15 mouse cellular contexts compared by ENCODE assay signal in genomic region chr3:69470142-69470796, GRCm38 (mm10).
DNase-seq lines count a peak whose midpoint lies in the region; ATAC-seq and TF ChIP-seq lines count a peak whose summit lies in the region.
"Had no signal": no experiment of that assay in that cellular context is flagged by ENCODE, and none has a peak within 500 bp of the region (broad histone marks: within the 10 kb centered on the region; RNA-seq: fewer than 3 reads in every experiment).

No protein-coding gene starts in this region.

- 0 out of 2 replicates have a peak, but pooled peaks cover 4% of the 10 kb centered on the region for H3K9me3 ChIP-seq in heart, embryonic 13.5 days
- no peaks in the 10 kb centered on the region for H3K9me3 ChIP-seq in forebrain, embryonic 14.5 days (replicated peaks; ENCODE audit: control insufficient read depth, low read length)
- H3K9me3 ChIP-seq in midbrain, embryonic 11.5 days (ENCODE audit: control insufficient read depth, low read length), result no peaks in the 10 kb centered on the region
- no peaks in the 10 kb centered on the region for H3K9me3 ChIP-seq in stomach, postnatal 0 days (ENCODE audit: control insufficient read depth, low read length)
- H3K9me3 ChIP-seq: G1E; limb, embryonic 13.5 days had no signal

- no peaks in the 10 kb centered on the region for H3K36me3 ChIP-seq in heart, embryonic 13.5 days
- H3K36me3 ChIP-seq in forebrain, embryonic 14.5 days (ENCODE audit: control insufficient read depth, insufficient read depth, low read length), result no peaks in the 10 kb centered on the region
- no peaks in the 10 kb centered on the region for H3K36me3 ChIP-seq in midbrain, embryonic 11.5 days (ENCODE audit: control insufficient read depth, insufficient read depth, low read length)
- no peaks in the 10 kb centered on the region for H3K36me3 ChIP-seq in stomach, postnatal 0 days (ENCODE audit: control insufficient read depth, insufficient read depth, low read length)
- H3K36me3 ChIP-seq: G1E; limb, embryonic 13.5 days had no signal

- no peak for TF ChIP-seq EP300 in stomach, postnatal 0 days (optimal IDR thresholded peaks at IDR 0.05)

- H3K27ac ChIP-seq in heart, embryonic 13.5 days (replicated peaks), result 0 out of 2 replicates have a peak overlapping the region, but pooled peaks have one; percentile 39
- peak overlapping the region; percentile 27; the same call in 1 of the 2 replicates for H3K27ac ChIP-seq in forebrain, embryonic 14.5 days (ENCODE audit: low read depth, low read length)
- H3K27ac ChIP-seq in midbrain, embryonic 11.5 days (ENCODE audit: low read depth, low read length), result no peak overlapping the region; the same call in 1 of the 2 replicates
- H3K27ac ChIP-seq in stomach, postnatal 0 days (replicated peaks), result no peak overlapping the region
- H3K27ac ChIP-seq: limb, embryonic 13.5 days had no signal

- H3K27me3 ChIP-seq in heart, embryonic 13.5 days (replicated peaks), result no peaks in the 10 kb centered on the region
- no peaks in the 10 kb centered on the region for H3K27me3 ChIP-seq in forebrain, embryonic 14.5 days (replicated peaks; ENCODE audit: control insufficient read depth, insufficient read depth, low read length)
- H3K27me3 ChIP-seq in midbrain, embryonic 11.5 days (ENCODE audit: control insufficient read depth, insufficient read depth, low read length), result no peaks in the 10 kb centered on the region
- no peaks in the 10 kb centered on the region for H3K27me3 ChIP-seq in stomach, postnatal 0 days (ENCODE audit: control insufficient read depth, insufficient read depth, low read length)

- DNase-seq in heart, postnatal 25 days (ENCODE audit: low spot score), result no peak
- DNase-seq in forebrain, embryonic 14.5 days (ENCODE audit: low spot score), result peak; percentile 80
- no peak for DNase-seq in midbrain, embryonic 11.5 days (ENCODE audit: low spot score, missing footprints)
- DNase-seq in retina, adult 2 months (ENCODE audit: low read depth, low spot score), result peak; percentile 13
- DNase-seq in thymus, postnatal 36 days, result no peak
- no peak for DNase-seq in stomach, postnatal 0 days (ENCODE audit: low spot score)
- no peak for DNase-seq in lung, postnatal 25 days (ENCODE audit: low spot score)
- DNase-seq: B cell, adult 2 months; cerebellum, postnatal 10 days; kidney, adult 11 months; layer of hippocampus, adult 9-11 months had no signal

- peaks cover 43% of the 10 kb centered on the region for H3K4me1 ChIP-seq in heart, embryonic 13.5 days
- H3K4me1 ChIP-seq in forebrain, embryonic 14.5 days (ENCODE audit: control insufficient read depth, insufficient read depth, low read length), result peaks cover 29% of the 10 kb centered on the region
- peaks cover 18% of the 10 kb centered on the region for H3K4me1 ChIP-seq in midbrain, embryonic 11.5 days (ENCODE audit: control insufficient read depth, insufficient read depth, low read length)
- H3K4me1 ChIP-seq in stomach, postnatal 0 days (replicated peaks; ENCODE audit: control insufficient read depth, insufficient read depth), result no peaks in the 10 kb centered on the region

- H3K4me2 ChIP-seq in heart, embryonic 13.5 days, result 0 out of 2 replicates have a peak overlapping the region, but pooled peaks have one; percentile 13
- no peak overlapping the region; the same call in 1 of the 2 replicates for H3K4me2 ChIP-seq in forebrain, embryonic 14.5 days (ENCODE audit: low read length)
- 0 out of 2 replicates have a peak overlapping the region, but pooled peaks have one; percentile 4 for H3K4me2 ChIP-seq in midbrain, embryonic 11.5 days
- H3K4me2 ChIP-seq in stomach, postnatal 0 days (replicated peaks; ENCODE audit: low read depth), result no peak overlapping the region
- H3K4me2 ChIP-seq: limb, embryonic 13.5 days had no signal

- intact Hi-C loops in heart, postnatal 25 days (cut with DNase I), result no loop called here

- H3K4me3 ChIP-seq in heart, embryonic 13.5 days, result no peak overlapping the region
- H3K4me3 ChIP-seq in forebrain, embryonic 14.5 days (ENCODE audit: low read depth, low read length), result no peak overlapping the region
- H3K4me3 ChIP-seq in midbrain, embryonic 11.5 days (ENCODE audit: low read depth, low read length), result no peak overlapping the region
- no peak overlapping the region for H3K4me3 ChIP-seq in stomach, postnatal 0 days (ENCODE audit: low read depth, low read length)
- H3K4me3 ChIP-seq: limb, embryonic 13.5 days had no signal

- WGBS in heart, embryonic 13.5 days, result 73% methylated on average over 11 of the region's 11 CpGs
- WGBS in forebrain, embryonic 14.5 days, result 40% methylated on average over 11 of the region's 11 CpGs
- 43% methylated on average over 11 of the region's 11 CpGs for WGBS in midbrain, embryonic 11.5 days
- 87% methylated on average over 11 of the region's 11 CpGs for WGBS in stomach, postnatal 0 days

- H3K9ac ChIP-seq in heart, embryonic 13.5 days, result no peak overlapping the region
- no peak overlapping the region; the same call in 1 of the 2 replicates for H3K9ac ChIP-seq in forebrain, embryonic 14.5 days (ENCODE audit: low read length)
- H3K9ac ChIP-seq in midbrain, embryonic 11.5 days (ENCODE audit: low read length), result no peak overlapping the region
- no peak overlapping the region for H3K9ac ChIP-seq in stomach, postnatal 0 days (ENCODE audit: low read length)
- H3K9ac ChIP-seq: limb, embryonic 13.5 days had no signal

- TF ChIP-seq CTCF in stomach, postnatal 0 days (IDR thresholded peaks at IDR 0.05; ENCODE audit: low read depth), result no peak

- no peak for ATAC-seq in heart, embryonic 13.5 days (ENCODE audit: extremely low read depth, insufficient number of reproducible peaks, low FRiP score, low TSS enrichment)
- ATAC-seq in forebrain, embryonic 14.5 days, result peak; percentile 89
- ATAC-seq in midbrain, embryonic 11.5 days (ENCODE audit: low FRiP score), result peak; percentile 94
- no peak for ATAC-seq in stomach, postnatal 0 days (ENCODE audit: low FRiP score, low TSS enrichment)
- ATAC-seq: lung, postnatal 0 days had no signal

Comparison
In these comparisons a context has a peak if more than half of its experiments do, and no peak if none do; other contexts are left out.
1. ATAC-seq: peak in forebrain, embryonic 14.5 days (single experiment) and midbrain, embryonic 11.5 days (single experiment); none in heart, embryonic 13.5 days (single experiment) and stomach, postnatal 0 days (single experiment).
2. H3K27ac ChIP-seq: peak in heart, embryonic 13.5 days (single experiment) and forebrain, embryonic 14.5 days (single experiment); none in midbrain, embryonic 11.5 days (single experiment) and stomach, postnatal 0 days (single experiment).
3. H3K4me2 ChIP-seq: peak in heart, embryonic 13.5 days (single experiment) and midbrain, embryonic 11.5 days (single experiment); none in forebrain, embryonic 14.5 days (single experiment) and stomach, postnatal 0 days (single experiment).
4. DNase-seq: peak in forebrain, embryonic 14.5 days (single experiment) and retina, adult 2 months (single experiment); none in heart, postnatal 25 days (single experiment), midbrain, embryonic 11.5 days (single experiment), thymus, postnatal 36 days (0 of 2), stomach, postnatal 0 days (single experiment) and lung, postnatal 25 days (single experiment).